Mouse (Mus musculus): ENCODE results near the gene Galnt17.

GRCm38 (mm10) chr5:131165681-131166080 is 142.6 kb downstream of the Galnt17 start:
- TF ChIP-seq POLR2A (IDR thresholded peaks at IDR 0.05; ENCODE audit: insufficient read depth, low read length) (no peak), CTCF (IDR thresholded peaks at IDR 0.05; ENCODE audit: low read depth, low read length) (no peak)
